Mouse (Mus musculus): ENCODE results near the gene Mrgprf.

DNA sequence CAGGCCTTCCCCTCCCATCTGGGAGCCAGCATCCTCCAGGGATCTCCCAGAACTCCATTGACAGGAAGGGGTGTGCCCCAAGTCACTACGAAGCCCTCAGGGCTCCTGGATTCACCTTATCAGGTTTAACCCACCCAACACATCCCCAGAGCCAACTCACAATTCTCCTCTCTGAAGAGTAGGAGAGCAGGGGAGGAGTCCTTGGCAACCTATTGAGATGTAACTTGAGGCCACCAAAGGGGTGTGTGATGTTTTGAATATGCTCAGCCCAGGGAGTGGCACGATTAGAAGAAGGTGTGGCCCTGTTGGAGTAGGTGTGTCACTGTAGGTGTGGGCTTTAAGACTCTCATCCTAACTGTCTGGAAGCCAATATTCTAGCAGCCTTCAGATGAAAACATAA, 25.1 kb downstream of the Mrgprf start:
- TF ChIP-seq POLR2A (IDR thresholded peaks at IDR 0.05; ENCODE audit: extremely low read depth, insufficient read depth, low read length) (no peak), CTCF (IDR thresholded peaks at IDR 0.05; ENCODE audit: low read depth, low read length) (no peak)
